Mouse (Mus musculus) urinary bladder, adult 2 months (tissue): ENCODE data around the gene B3glct. TPM values are rescaled to one million over a fixed set of nuclear protein-coding genes. Genes with fewer than 3 reads are reported as not detected.

Experiments used
- DNase-seq: peaks from one replicate; pipeline ENCODE4 v3.0.0; 2022; ENCODE audit warnings: low spot score
- polyA plus RNA-seq: library from polyadenylated mRNA; depleted of rRNA; stranded (reverse); fragments of >200 nt; gene quantifications from 2 replicates; pipeline ENCODE4 v1.2.3, GENCODE M21; 2012

Gene B3glct
- polyA plus RNA-seq, 1 experiment, result 9.3 TPM

GRCm38 (mm10) chr5:149663417-149663816 lies 14.6 kb upstream of the B3glct start:
- no peak for DNase-seq

DNA sequence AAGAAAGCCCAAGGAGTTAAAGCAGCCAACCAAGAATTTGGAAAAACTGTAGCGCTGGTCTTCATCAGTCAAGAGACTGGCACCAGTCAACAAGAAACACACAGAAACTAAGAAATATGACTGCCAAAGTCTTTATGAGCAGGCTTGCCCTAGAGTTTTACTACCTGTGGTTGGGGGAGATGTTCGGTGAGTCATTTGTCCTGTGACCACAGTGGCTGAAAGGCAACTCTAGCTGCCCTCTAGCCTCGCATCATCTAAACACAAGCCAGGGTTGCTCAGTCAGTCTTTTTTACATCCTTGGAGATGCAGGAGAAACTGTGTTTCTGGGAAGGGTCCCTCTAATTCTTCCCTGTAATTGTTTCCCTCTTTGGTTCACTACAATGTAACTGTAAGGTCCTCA lies 834 bp upstream of the B3glct start:
- DNase-seq, result no peak

DNA sequence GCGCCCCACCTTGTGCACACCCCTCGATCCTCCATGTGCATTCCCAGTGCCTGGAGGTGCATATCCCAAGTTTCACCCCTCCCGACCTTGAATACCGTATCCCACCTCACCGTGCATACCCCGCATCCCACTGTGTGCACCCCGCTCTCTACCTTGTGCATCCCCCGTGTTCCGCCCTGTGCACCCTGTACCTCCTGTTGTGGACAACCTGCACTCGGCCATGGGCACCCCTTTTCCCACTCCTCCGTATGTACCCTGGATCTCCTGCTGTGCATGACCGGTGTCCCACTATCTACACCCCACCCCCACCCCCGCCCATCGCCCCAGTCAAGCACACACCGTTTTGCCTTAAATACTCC lies 939 bp downstream of the B3glct start:
- DNase-seq, result no peak

- no peak for DNase-seq
Observed at GRCm38 (mm10) chr5:149679362-149679761, 1.3 kb downstream of the B3glct start.

GRCm38 (mm10) chr5:149679886-149680285 lies 1.9 kb downstream of the B3glct start:
- no peak for DNase-seq

- no peak for DNase-seq
Observed at GRCm38 (mm10) chr5:149680946-149681345, 2.9 kb downstream of the B3glct start.

DNA sequence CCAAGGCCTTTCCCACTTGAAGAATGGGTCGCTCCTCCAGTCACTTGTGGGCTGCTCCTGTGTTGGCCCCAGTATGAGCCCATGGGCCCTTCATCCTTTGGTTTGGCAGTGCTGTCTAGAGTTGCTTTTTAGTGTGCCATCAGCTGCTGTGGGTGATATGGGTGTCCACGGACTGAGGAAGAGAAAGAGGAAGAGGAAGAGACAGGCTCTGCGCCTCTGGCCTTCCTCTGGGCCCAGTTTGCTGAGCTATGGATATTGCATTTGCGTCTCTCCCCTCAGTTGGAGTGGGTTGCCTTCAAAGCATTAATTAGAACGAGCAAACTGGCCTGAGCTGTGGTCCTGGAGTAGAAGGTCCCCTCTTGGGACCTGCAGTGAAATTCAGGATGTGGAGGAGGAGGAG lies 11.8 kb downstream of the B3glct start:
- no peak for DNase-seq

DNA sequence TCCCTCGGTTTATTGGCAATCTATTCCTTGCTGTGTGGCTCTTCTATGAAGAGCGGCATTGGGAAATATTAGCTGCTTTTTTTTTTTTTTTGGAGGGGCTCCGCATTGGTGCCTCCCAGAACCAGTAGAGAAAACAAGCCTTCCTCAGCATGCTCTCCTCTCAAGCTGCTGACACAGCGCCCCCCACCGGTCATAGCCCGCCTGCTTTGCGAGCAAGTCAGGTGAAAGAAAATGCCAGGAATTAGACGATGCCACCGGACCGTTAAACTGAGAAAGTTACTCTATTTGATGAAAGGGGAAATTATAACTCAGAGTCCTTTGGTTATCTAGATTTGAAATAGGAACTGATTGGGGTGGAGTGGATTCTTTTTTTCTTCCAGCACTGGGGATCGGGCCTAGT lies 14.5 kb downstream of the B3glct start:
- DNase-seq, result no peak

DNA sequence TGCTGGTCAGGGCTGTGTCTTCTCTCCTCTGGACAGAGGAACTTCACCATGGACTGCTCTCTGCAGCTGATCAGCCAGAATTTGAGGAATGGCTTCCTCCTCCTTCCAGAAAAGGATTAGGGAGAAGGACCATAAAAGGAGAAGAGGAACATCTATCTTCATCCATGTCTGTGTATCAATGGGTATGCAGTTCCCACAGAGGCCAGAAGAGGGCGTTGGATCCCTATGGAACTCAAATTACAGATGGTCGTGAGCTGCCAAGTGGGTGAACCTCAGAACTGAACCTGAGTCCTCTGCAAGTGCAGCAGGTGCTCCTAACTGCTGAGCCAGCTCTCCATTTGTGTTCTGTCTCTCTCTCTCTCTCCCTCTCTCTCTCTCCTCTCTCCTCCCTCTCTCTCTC lies 15.2 kb downstream of the B3glct start:
- DNase-seq, result no peak

DNA sequence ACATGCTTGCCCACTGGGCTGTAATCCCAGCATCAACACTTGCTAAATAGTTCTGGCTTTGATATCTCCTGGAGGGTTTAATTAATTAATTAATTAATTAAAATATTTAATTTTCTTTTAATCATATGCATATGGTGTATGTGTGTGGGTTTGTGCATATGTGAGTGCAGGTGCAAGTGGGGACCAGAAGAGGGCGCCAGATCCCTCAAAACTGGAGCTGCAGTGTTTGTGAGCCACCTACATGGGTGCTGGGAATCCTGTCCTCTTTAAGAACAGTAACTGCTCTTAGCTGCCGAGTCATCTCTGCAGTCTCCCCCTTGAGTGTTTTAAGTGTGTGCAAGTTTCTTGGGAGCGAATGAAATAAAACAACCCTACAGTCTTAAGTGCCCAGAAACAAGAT lies 15.9 kb downstream of the B3glct start:
- no peak for DNase-seq

- DNase-seq, result no peak
Observed at GRCm38 (mm10) chr5:149695077-149695750, 17.2 kb downstream of the B3glct start.

- no peak for DNase-seq
Observed at GRCm38 (mm10) chr5:149702770-149703169, 24.7 kb downstream of the B3glct start.

GRCm38 (mm10) chr5:149711545-149711944 lies 33.5 kb downstream of the B3glct start:
- no peak for DNase-seq

GRCm38 (mm10) chr5:149713170-149713774 lies 35.2 kb downstream of the B3glct start:
- DNase-seq, result no peak

GRCm38 (mm10) chr5:149713834-149714233 lies 35.8 kb downstream of the B3glct start:
- DNase-seq, result no peak

DNA sequence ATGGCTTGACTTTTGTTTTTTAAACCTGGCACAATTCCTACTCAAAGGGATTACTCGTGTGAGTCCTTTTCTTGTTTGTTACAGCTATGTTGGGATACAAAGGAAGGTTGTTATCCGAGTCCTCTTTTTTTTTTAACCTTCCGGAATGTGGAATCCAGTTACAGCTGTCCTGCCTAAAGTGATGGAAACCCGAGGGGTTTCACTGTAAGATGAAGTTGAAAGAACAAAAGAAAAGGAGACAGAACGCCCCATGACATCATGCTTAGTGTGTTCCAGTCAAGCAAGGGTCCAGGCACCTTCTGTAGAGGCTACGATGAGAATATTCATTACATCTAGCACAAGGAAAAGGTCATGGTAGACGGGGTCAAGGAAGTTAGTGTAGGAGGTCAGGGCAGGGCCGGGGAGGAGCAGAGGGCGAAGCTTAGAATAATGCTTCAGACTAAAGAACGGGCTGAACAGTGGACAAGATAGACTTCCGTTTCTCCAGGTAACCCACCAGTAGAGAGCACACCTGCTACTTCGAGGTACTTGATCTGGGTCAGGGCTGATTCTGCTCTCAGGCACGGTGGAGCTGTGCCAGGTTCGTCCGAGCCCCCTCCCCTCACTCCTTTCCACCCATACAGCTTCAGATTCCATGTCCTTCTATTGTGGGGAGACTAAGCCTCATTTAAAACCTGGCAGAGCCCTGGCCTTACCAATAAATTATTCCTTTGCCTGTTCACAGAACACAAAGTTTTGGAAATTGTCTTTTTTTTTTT lies 37.7 kb downstream of the B3glct start:
- no peak for DNase-seq

- DNase-seq, result no peak
Observed at GRCm38 (mm10) chr5:149716329-149716690, 38.3 kb downstream of the B3glct start.

GRCm38 (mm10) chr5:149731776-149732175 lies 53.7 kb downstream of the B3glct start:
- DNase-seq, result no peak

- no peak for DNase-seq
Observed at GRCm38 (mm10) chr5:149737210-149737609, 59.2 kb downstream of the B3glct start.

DNA sequence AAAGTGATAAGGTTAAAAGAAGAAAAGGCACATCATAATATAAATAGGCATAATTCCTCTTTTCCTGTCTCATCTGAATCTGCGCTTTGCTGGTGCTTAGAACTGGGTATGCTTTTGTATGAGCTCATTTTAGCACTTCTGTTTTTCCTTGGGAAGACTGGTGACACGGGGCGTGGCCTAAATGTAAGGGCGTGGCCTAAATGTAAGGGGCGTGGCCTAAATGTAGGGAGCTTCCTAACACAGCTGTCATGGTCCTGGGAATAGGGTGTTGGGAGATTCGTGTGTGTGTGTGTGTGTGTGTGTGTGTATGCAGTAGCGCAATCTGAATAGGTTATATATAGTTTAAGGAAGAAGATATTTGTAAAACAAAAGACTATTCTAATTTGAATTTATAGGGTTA lies 62.1 kb downstream of the B3glct start:
- DNase-seq, result no peak

DNA sequence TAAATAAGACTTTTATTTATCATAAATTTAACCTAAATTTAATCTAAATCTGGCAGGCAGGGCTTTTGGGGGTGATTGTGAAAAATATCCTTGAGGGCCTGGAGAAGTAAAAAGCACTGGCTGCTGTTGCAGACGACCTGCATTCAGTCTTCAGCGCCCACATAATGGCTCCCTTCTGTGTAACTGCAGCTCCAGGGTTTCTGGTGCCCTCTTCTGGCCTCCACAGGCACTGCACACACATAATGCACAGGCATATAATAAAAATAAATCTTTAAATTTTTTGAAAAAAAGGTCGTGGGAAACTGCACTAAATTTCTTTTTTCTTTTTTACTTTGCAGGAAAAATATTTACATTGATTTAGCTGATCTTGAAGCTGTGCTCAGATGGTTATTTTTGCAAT lies 62.7 kb downstream of the B3glct start:
- DNase-seq, result no peak

GRCm38 (mm10) chr5:149742286-149742685 lies 64.3 kb downstream of the B3glct start:
- DNase-seq, result no peak

GRCm38 (mm10) chr5:149745079-149745478 lies 67.0 kb downstream of the B3glct start:
- no peak for DNase-seq
